Mouse (Mus musculus) midbrain, embryonic 12.5 days (tissue): ENCODE results near the gene Btrc. TPM values are rescaled to one million over a fixed set of nuclear protein-coding genes. Genes with fewer than 3 reads are reported as not detected.

Source experiments
- ATAC-seq: fragments of 200-750 bp; cut with Nextera tagmentation; 2 replicates; pipeline ENCODE4 v1.8.0; 2017; ENCODE audit warnings: low read depth, moderate TSS enrichment, moderate library complexity; ENCODE audit not compliant: low FRiP score
- H3K27ac ChIP-seq: fragments of 300-500 bp; sonication (generic); replicated peaks from 2 replicates; pipeline ENCODE4 v1.5.1; 2016; ENCODE audit warnings: mild to moderate bottlenecking
- H3K27me3 ChIP-seq: fragments of 300-500 bp; sonication (generic); 2 replicates; pipeline ENCODE4 v1.6.1; 2016; ENCODE audit warnings: mild to moderate bottlenecking
- H3K36me3 ChIP-seq: fragments of 300-500 bp; sonication (generic); 2 replicates; pipeline ENCODE4 v1.6.1; 2016
- H3K4me1 ChIP-seq: fragments of 300-500 bp; sonication (generic); 2 replicates; pipeline ENCODE4 v1.6.1; 2016
- H3K4me2 ChIP-seq: fragments of 300-500 bp; sonication (generic); replicated peaks from 2 replicates; pipeline ENCODE4 v1.6.1; 2016; ENCODE audit warnings: mild to moderate bottlenecking, moderate library complexity
- H3K4me3 ChIP-seq: fragments of 300-500 bp; sonication (generic); 2 replicates; pipeline ENCODE4 v1.5.1; 2016; ENCODE audit warnings: mild to moderate bottlenecking
- H3K9ac ChIP-seq: fragments of 300-500 bp; sonication (generic); replicated peaks from 2 replicates; pipeline ENCODE4 v1.6.1; 2016; ENCODE audit warnings: mild to moderate bottlenecking, moderate library complexity
- H3K9me3 ChIP-seq: fragments of 300-500 bp; sonication (generic); 2 replicates; pipeline ENCODE4 v1.6.1; 2016; ENCODE audit warnings: mild to moderate bottlenecking
- WGBS: fragments of 180-500 bp; shearing (Covaris S2); methylation state at CpG from one replicate; pipeline ENCODE4 v1.1.7; 2016; 5-methylcytosine and 5-hydroxymethylcytosine counted together
- polyA plus RNA-seq: library from polyadenylated mRNA; unstranded; fragments of >200 nt; fragmentation: Nextera tagmentation; extraction: Ambion mirVana; gene quantifications from 2 replicates; pipeline ENCODE4 v1.2.1, GENCODE M21; 2016

The Btrc gene
- polyA plus RNA-seq, 1 experiment from 2014 or later, result 56.5 TPM

DNA sequence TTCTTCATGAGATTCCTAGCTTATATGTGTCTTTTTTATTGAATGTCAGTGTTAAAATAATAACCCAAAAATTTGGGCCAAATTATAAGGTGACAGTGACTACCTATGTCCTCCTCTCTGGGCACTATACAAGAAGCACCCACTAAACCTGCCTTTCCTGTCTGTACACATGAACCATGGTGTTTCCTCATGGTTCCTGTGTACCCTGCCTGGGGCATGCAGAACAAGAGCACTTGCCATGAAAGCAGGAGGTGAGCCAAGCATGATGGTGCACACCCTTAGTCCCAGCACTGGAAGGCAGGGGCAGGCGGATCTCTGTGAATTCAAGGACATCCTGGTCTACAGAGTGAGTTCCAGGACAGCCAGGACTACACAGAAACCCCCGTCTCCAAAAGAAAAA is 151.8 kb downstream of the Btrc start:
- WGBS, result 91% methylated on average over 2 of the region's 2 CpGs

GRCm38 (mm10) chr19:45516264-45516663 is 152.7 kb downstream of the Btrc start:
- H3K36me3 ChIP-seq, result peaks cover 67% of the 10 kb centered on the region
- no peak overlapping the region for H3K9ac ChIP-seq

More for the DNA sequence above, 151.8 kb downstream of the Btrc start:
- no peaks in the 10 kb centered on the region for H3K9me3 ChIP-seq
- no peaks in the 10 kb centered on the region for H3K27me3 ChIP-seq
- peaks cover 58% of the 10 kb centered on the region for H3K36me3 ChIP-seq
- H3K4me3 ChIP-seq, result no peak overlapping the region
- H3K27ac ChIP-seq, result no peak overlapping the region
- no peak for ATAC-seq
- no peak overlapping the region for H3K9ac ChIP-seq
- no peak overlapping the region for H3K4me2 ChIP-seq
- no peaks in the 10 kb centered on the region for H3K4me1 ChIP-seq

GRCm38 (mm10) chr19:45527382-45527781 is 163.8 kb downstream of the Btrc start:
- Histone ChIP-seq H3K27ac (no peak overlapping the region), H3K9me3 (no peaks in the 10 kb centered on the region), H3K4me2 (no peak overlapping the region), H3K36me3 (peaks cover 66% of the 10 kb centered on the region), H3K4me3 (no peak overlapping the region), H3K4me1 (no peaks in the 10 kb centered on the region), H3K27me3 (no peaks in the 10 kb centered on the region; the same call in 1 of the 2 replicates), H3K9ac (no peak overlapping the region)
- 93% methylated on average over 7 of the region's 7 CpGs for WGBS
- no peak for ATAC-seq

More at GRCm38 (mm10) chr19:45516264-45516663, 152.7 kb downstream of the Btrc start:
- no peaks in the 10 kb centered on the region for H3K27me3 ChIP-seq
- 97% methylated on average over 12 of the region's 12 CpGs for WGBS
- no peaks in the 10 kb centered on the region for H3K9me3 ChIP-seq
- H3K27ac ChIP-seq, result no peak overlapping the region
- no peak overlapping the region for H3K4me3 ChIP-seq
- H3K4me1 ChIP-seq, result no peaks in the 10 kb centered on the region
- ATAC-seq, result no peak
- no peak overlapping the region for H3K4me2 ChIP-seq

DNA sequence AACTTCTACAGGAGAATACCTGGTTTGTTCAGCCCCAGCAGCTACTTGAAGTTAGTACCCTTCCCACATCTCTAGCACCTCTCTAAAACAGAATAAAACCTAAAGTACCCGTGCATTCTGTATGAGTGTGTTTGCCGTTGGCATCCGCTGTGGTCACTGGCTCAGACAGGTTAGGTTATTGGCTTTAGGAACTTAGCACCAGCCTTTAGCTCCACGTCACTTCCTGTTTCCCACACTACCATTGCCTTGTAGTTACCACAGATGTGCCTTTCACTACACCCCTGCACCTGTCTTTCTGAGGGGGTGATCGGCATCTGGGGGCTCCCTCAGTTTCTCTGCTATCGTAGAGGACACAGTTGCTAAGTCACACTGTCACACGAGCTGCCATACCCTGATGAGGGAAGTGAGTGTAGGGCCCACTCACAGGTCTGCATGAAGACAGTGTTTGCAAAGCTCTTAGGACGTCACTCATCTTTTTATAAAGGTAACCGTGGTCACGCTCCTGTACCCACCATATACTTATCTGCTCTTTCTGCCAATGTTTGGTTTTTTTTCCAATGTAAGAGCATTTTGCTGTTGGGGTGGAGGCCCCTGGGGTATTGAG is 164.5 kb downstream of the Btrc start:
- 96% methylated on average over 10 of the region's 10 CpGs for WGBS
- H3K9me3 ChIP-seq, result no peaks in the 10 kb centered on the region
- H3K9ac ChIP-seq, result no peak overlapping the region
- H3K27me3 ChIP-seq, result no peaks in the 10 kb centered on the region; the same call in 1 of the 2 replicates
- peaks cover 64% of the 10 kb centered on the region for H3K36me3 ChIP-seq
- no peaks in the 10 kb centered on the region for H3K4me1 ChIP-seq
- ATAC-seq, result no peak
- no peak overlapping the region for H3K4me3 ChIP-seq
- no peak overlapping the region for H3K27ac ChIP-seq
- H3K4me2 ChIP-seq, result no peak overlapping the region

- H3K9ac ChIP-seq, result no peak overlapping the region
These were observed 165.8 kb downstream of the Btrc start for GRCm38 (mm10) chr19:45529294-45529693.

DNA sequence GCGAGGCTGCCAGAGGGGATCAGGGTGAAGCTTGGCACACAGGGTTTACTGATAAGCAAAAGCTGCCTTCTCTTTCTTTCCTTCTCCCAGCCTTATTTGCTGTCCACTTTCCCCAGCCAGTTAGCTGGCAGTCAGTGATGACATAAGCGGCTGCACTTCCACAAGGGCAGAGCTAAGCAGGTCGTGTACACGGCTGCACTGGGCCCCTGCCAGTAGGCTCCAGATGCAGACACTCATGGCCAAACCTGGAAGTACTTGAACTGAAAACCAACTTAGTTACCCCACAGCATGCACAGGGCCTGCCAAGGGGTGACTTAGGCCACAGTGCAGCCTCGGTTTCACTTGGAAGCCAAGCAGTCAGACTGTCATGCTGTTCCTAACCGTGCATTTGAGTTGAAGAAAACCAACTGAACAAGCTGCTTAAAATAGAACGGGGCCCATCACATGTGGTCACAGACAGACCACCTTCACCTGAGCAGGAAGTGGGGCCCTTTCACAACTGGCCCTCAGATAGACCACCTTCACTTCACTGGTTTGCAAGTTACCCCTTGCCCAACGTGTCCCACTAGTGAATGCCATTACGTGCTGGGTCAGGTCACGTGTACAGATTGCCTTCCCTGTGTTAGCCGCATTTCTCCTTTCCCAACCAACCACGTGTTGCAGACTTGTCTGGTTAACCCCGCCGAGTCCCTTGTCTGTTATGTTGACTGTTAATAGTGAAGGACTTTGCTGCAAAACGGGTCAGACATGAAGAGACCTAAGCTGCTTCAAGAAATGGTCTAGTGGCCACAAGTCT is 166.9 kb downstream of the Btrc start:
- no peak overlapping the region for H3K4me2 ChIP-seq
- ATAC-seq, result no peak
- H3K9ac ChIP-seq, result no peak overlapping the region
- WGBS, result 86% methylated on average over 15 of the region's 15 CpGs
- no peaks in the 10 kb centered on the region for H3K9me3 ChIP-seq
- peaks cover 46% of the 10 kb centered on the region for H3K36me3 ChIP-seq
- peaks cover 10% of the 10 kb centered on the region for H3K27me3 ChIP-seq
- no peak overlapping the region for H3K4me3 ChIP-seq
- no peak overlapping the region for H3K27ac ChIP-seq
- peaks cover 8% of the 10 kb centered on the region; the same call in 1 of the 2 replicates for H3K4me1 ChIP-seq

More at GRCm38 (mm10) chr19:45529294-45529693, 165.8 kb downstream of the Btrc start:
- WGBS, result 82% methylated on average over 5 of the region's 5 CpGs
- Histone ChIP-seq H3K4me3 (no peak overlapping the region), H3K27me3 (no peaks in the 10 kb centered on the region; the same call in 1 of the 2 replicates), H3K4me1 (peaks cover 2% of the 10 kb centered on the region; the same call in 1 of the 2 replicates), H3K4me2 (no peak overlapping the region), H3K36me3 (peaks cover 55% of the 10 kb centered on the region), H3K27ac (no peak overlapping the region), H3K9me3 (no peaks in the 10 kb centered on the region)
- no peak for ATAC-seq

DNA sequence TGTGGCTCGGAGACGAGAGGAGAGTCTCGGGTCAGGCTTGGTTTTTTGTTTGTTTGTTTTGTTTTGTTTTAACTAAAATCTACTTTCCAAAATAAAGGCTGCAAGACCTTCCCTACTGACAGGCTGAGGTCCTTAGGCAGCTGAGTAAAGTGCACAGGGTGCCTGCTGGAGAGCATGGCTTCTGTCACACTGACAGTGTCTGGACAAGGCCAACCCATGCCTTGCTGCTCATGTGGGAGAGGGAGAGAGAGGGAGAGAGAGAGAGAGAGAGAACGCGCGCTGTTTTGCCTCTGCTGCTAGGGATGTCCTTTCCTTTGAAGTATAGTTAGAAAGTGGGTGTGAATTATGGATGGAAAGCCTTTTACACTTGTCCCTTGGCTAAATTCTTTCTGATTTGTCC is 168.0 kb downstream of the Btrc start:
- ATAC-seq, result no peak
- Histone ChIP-seq H3K4me3 (no peak overlapping the region), H3K4me1 (peaks cover 8% of the 10 kb centered on the region; the same call in 1 of the 2 replicates), H3K4me2 (no peak overlapping the region), H3K9me3 (no peaks in the 10 kb centered on the region), H3K9ac (no peak overlapping the region), H3K27ac (no peak overlapping the region), H3K27me3 (peaks cover 22% of the 10 kb centered on the region), H3K36me3 (peaks cover 45% of the 10 kb centered on the region)
- WGBS, result 78% methylated on average over 6 of the region's 6 CpGs

DNA sequence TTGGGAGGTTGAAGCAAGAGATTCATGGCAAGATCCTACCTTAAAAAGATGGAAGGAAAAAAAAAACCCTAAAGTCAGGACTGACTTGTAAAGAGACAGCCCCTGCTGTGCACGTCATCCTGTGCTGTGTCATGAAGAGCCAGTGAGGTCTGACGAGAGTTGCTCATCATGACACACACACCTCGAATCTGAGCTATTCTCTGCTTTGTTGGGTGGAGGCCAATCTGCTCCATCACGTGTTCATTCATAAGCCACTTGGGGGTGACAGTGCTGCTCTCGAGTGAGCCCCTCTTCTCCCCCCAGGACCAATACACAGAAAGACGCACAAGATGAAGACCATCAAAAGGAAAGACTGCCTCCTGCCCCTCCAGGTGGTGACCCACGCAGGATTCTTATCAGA is 170.1 kb downstream of the Btrc start:
- H3K36me3 ChIP-seq, result peaks cover 24% of the 10 kb centered on the region
- no peak for ATAC-seq
- no peak overlapping the region for H3K27ac ChIP-seq
- 72% methylated on average over 7 of the region's 7 CpGs for WGBS
- no peaks in the 10 kb centered on the region for H3K9me3 ChIP-seq
- peaks cover 40% of the 10 kb centered on the region for H3K27me3 ChIP-seq
- H3K4me2 ChIP-seq, result no peak overlapping the region
- H3K4me1 ChIP-seq, result peaks cover 8% of the 10 kb centered on the region; the same call in 1 of the 2 replicates
- no peak overlapping the region for H3K9ac ChIP-seq
- H3K4me3 ChIP-seq, result no peak overlapping the region

GRCm38 (mm10) chr19:45535214-45535735 is 171.7 kb downstream of the Btrc start:
- 82% methylated on average over 8 of the region's 8 CpGs for WGBS
- no peak overlapping the region for H3K27ac ChIP-seq
- no peak overlapping the region for H3K4me3 ChIP-seq
- ATAC-seq, result no peak
- no peak overlapping the region for H3K9ac ChIP-seq
- H3K9me3 ChIP-seq, result no peaks in the 10 kb centered on the region
- peaks cover 8% of the 10 kb centered on the region; the same call in 1 of the 2 replicates for H3K4me1 ChIP-seq
- H3K4me2 ChIP-seq, result no peak overlapping the region
- peaks cover 56% of the 10 kb centered on the region for H3K27me3 ChIP-seq
- peaks cover 8% of the 10 kb centered on the region for H3K36me3 ChIP-seq

GRCm38 (mm10) chr19:45535929-45536328 is 172.4 kb downstream of the Btrc start:
- H3K36me3 ChIP-seq, result 0 out of 2 replicates have a peak, but pooled peaks cover 1% of the 10 kb centered on the region
- H3K4me2 ChIP-seq, result no peak overlapping the region
- no peak overlapping the region for H3K9ac ChIP-seq
- WGBS, result 72% methylated on average over 6 of the region's 6 CpGs
- no peak for ATAC-seq
- H3K4me3 ChIP-seq, result no peak overlapping the region
- H3K27me3 ChIP-seq, result peaks cover 63% of the 10 kb centered on the region
- no peaks in the 10 kb centered on the region for H3K9me3 ChIP-seq
- peaks cover 12% of the 10 kb centered on the region for H3K4me1 ChIP-seq
- no peak overlapping the region for H3K27ac ChIP-seq

DNA sequence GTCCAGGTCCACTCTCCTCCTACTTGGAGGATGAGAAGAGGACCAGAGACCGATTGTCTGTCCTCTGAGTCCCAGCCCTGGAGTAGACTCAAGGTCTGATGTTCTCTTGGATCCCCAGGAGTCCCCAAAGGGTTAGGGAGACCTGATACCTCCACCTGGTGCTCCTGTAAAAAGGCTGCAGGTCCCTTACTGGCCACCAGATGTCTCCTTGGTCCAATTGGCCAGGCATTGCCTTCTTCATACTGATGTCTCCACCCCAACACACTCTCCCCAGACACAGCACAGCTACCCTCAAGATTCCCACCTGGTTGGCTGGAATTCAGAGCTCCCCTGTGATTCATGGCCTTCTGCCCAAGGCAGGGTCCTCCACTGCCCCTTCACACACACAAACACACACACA is 174.0 kb downstream of the Btrc start:
- H3K4me3 ChIP-seq, result no peak overlapping the region
- H3K9me3 ChIP-seq, result no peaks in the 10 kb centered on the region
- H3K9ac ChIP-seq, result no peak overlapping the region
- H3K27ac ChIP-seq, result no peak overlapping the region
- H3K36me3 ChIP-seq, result no peaks in the 10 kb centered on the region
- no peak for ATAC-seq
- peaks cover 25% of the 10 kb centered on the region for H3K4me1 ChIP-seq
- H3K27me3 ChIP-seq, result peaks cover 79% of the 10 kb centered on the region
- no peak overlapping the region for H3K4me2 ChIP-seq
- WGBS, result 72% methylated on average over 1 of the region's 1 CpGs
